Mouse (Mus musculus): ENCODE data around the gene Slc26a11.

Slc26a11 gene

DNA sequence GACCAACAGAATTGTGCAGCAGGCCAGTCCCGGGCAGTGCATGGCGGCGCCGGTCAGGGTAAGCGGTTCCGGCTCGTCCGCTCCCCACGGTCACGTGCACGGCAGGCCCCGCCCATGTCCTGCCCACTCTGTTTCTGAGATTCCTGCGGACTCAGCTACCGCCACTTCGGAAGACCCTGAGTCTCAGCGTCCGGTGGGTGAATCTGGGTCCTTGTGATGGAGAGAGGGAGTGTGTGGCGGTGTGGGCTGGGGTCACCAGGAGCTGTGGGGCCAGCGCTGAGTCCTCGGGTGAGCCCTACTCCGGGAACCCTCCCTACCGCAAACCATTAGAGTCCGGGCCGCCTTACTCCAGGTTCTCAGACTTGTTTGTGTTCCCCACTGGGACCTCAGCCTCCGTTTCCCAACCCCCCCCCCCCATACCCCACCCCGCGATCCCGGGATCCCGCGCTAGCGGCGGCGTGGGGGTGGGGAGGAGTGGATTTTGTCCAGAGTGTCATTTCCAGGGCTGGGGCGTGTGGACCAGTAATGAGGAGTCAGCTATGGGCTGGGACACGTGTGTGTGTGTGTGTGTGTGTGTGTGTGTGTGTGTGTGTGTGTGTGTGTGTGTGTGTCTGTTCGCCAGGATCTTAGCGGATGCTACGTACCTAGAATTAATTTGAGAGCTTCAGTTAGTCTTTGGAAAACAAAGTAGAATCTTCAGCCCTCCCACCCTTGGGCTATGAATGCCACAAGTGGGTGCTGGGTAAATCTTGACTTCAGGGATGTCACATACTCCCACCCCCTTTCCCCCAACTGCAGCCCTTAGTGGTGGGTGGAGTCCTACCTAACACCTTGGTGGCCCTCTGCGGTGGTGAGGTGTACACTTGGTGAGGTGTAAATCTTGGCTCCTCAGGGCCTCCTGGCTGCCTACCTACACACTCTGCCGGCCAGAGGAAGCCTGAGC, at the start of gene Slc26a11, which contains the start of gene Sgsh:
TSS of gene Slc26a11 (plus strand) at position 115 of the 943 bp plus-strand sequence.
TSS of gene Sgsh (minus strand) at position 94 of the 943 bp plus-strand sequence.
- DNase-seq (ENCODE audit: low spot score in 2 of 2): peak; percentile 71 to 90

DNA sequence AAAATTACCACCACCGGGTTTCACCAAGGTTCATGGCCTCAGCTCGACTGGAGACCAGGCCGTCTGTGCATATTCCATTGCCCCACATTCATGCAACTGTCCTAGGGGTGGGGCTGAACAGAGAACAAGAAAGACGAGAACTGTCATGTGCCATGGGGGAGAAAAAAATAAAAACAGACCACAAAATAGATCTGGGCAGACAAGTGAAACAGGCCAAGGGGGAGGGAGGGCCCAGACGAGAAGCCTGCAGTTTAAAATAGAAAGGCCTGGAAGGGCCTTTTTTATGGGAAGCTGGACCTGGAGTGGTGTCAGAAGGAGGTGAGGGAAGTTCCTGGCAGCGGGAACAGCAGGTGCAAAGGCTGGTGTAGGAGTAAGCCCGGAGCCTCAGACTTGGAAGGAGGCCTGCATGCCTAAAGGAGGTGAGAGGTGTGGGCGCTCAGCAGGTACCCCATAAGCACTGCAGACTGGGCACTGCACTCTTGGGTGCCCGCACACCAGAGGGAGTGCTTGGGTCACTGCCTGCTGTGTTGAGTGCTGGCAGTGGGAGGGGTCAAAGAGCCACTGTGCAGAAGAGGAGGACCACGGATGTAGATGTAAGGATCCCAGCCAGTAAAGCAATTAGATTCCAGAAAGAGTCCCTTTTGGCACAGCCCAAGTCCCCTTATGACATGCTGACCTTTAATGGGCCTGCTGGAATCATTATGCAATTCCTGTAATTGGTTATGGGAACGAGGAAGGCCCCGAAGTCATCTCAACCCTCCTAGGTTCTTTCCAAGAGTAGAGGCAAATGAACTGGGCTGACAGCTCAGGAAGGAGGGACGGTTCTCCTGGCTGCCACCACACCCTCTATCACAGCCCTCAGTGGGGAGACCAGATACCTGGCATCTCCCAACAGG, 48.3 kb upstream of the Slc26a11 start:
- no peak for DNase-seq (ENCODE audit: low spot score in 2 of 2)

GRCm38 (mm10) chr11:119307658-119307867, 47.8 kb upstream of the Slc26a11 start, which contains the start of gene Card14:
Gene Card14, plus strand, starts transcription at chr11:119307768.
- no peak for DNase-seq (ENCODE audit: low spot score in 2 of 2)

- no peak for DNase-seq (ENCODE audit: low spot score in 2 of 2)
Measured at GRCm38 (mm10) chr11:119307916-119308315, 47.4 kb upstream of the Slc26a11 start.

DNA sequence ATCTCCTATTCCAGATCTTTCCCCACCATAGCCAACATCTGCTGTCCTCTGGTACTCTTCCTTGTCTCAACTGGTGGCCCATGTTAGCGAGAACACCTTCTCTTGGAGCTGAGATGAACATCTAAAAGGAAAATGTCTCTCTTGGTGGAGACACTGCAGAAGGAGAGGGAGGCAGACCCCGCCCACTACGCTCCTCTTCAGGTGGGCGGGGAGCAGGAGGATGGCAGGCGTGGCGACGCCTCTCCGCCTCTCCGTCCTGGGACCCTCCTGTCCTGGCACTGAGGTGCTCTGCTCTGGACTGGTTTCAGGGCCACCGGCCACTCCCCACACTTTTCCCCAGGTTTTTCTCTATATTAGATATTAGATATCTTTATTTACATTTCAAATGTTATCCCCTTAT, 44.7 kb upstream of the Slc26a11 start:
- no peak for DNase-seq (ENCODE audit: low spot score in 2 of 2)

DNA sequence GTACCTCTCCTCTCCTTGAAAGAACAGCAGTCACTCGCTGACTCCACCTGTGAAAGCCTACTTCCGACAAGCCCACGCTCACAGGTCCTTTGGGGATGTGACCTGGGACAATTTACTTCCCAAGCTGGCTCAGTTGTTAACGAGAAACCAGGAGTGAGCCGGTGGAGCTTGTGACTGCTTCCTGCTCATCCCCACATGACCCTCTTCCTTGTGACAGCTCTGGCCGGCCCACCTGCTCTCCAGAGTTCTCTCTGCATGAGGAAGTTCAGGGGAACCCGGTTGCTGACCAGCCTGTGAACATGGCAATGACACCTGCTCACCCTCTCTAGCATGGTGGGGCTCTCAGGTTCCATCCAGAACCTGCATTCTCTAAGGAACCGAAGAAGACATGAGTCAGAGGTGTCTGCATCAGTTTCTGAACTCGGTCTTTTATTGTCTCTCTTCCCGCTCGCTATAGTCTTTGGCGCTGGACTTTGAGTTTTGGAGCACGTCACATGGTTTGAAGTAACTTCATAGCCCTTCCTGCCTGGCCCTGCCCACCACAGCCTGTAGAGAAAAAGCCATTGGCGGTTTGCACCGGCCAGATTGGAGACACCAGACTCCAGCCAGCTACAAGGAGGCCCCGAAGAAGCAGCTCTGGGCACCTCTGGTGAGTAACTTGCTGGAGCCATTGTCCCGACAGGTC, 41.0 kb upstream of the Slc26a11 start:
- no peak for DNase-seq (ENCODE audit: low spot score in 2 of 2)

DNA sequence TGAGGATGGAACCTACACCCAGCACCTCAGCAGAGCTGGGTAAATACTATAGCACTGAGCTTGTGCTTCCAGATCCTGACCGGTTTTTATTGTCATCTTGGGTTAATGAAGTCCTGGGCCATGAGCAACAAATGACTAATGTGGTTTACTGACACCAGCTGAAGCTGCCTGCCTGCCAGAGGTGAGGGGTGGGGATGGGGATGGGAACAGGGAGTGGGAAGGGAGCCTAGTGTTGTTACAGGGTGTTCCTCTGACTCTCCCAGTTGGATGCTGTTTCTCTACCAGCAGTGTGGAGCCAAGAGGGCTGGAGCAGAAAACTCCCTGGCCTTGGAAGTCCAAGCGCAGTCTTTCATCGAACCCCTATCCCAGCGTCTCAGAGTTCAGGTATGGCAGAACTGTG, 38.6 kb upstream of the Slc26a11 start:
- DNase-seq (ENCODE audit: low spot score in 2 of 2): no peak

DNA sequence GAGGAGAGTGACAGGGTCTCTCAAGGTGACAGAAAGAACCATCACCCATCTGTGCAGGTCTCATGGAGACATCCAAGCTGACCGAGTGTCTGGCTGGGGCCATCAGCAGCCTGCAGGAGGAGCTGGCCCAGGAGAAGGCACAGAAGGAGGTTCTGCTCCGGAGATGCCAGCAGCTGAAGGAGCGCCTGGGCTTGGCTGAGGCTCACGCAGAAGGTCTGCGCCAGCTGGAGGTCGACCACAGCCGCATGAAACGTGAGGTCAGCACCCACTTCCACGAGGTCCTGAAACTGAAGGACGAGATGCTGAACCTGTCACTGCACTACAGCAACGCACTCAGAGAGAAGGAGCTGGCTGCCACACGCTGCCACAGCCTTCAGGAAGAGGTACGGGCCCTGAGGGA, 32.8 kb upstream of the Slc26a11 start:
- DNase-seq (ENCODE audit: low spot score in 2 of 2): no peak

GRCm38 (mm10) chr11:119325068-119325467, 30.3 kb upstream of the Slc26a11 start:
- DNase-seq (ENCODE audit: low spot score in 2 of 2): no peak

DNA sequence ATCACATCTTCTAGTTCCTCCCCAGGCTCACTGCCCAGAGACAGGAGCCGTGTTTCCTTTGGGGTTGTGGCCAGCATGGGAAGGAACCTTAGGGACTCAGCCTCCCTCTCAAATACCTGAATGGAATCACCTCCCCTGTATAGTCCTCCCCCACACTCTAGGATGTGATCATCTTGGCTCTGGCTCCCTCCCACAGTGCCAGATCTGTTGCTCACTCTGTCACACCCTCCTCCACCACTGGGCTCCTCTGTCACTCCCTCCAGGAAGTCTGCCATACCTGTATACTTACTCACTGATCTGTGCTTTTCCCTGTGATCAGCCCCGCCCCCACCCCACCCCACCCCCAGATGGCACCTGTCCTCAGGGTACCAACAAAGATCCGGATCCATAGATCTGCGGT, 24.8 kb upstream of the Slc26a11 start:
- no peak for DNase-seq (ENCODE audit: low spot score in 2 of 2)

GRCm38 (mm10) chr11:119331970-119332369, 23.4 kb upstream of the Slc26a11 start:
- DNase-seq (ENCODE audit: low spot score in 2 of 2): no peak

- no peak for DNase-seq (ENCODE audit: low spot score in 2 of 2)
Measured at GRCm38 (mm10) chr11:119338271-119339059, 16.9 kb upstream of the Slc26a11 start.

DNA sequence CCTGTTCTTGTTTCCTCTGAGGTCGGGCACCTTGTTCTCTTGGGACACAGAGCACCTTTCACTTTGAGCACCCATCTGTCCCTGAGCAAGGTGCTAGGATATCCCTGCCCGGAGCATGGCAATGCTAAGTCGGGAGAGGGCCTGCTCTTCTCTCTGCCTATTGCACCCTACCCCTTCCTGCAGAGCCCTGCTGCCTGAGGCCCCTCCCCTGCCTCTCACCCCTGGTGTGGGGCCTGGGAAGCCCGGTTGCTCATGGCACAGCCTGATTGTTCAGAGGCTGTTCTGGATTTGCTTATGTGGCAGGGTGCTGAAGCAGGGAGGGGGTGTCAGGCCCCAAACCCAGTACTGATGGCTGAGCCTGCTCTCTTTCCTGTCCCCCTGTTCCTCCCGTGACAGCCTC, 16.2 kb upstream of the Slc26a11 start:
- DNase-seq (ENCODE audit: low spot score in 2 of 2): no peak

- DNase-seq (ENCODE audit: low spot score in 2 of 2): peak; percentile 55 to 85
Measured at GRCm38 (mm10) chr11:119339637-119340036, 15.7 kb upstream of the Slc26a11 start.

GRCm38 (mm10) chr11:119344178-119344577, 11.2 kb upstream of the Slc26a11 start:
- no peak for DNase-seq (ENCODE audit: low spot score in 2 of 2)

GRCm38 (mm10) chr11:119344865-119345264, 10.5 kb upstream of the Slc26a11 start:
- DNase-seq (ENCODE audit: low spot score in 2 of 2): no peak

DNA sequence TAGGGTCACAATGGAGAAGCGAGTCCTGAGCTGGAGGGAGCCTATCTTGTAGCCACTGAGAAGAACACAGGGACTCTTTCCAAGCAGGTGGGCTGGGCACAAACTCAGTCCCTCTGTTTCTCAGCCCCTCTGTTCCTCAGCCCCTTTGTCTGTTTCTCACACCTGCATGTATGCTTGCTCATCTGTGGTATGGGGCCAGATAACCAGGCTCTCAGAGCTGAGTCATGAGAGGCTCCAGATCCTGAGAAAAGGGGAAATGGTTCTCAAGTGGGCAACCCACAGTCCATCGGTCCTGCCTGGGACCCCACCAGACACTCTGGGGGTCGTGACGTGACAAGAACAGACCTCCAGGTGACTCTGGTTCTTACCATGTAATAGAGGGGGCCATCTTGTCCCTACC, 8.2 kb upstream of the Slc26a11 start:
- DNase-seq (ENCODE audit: low spot score in 2 of 2): no peak

GRCm38 (mm10) chr11:119352113-119352512, 3.2 kb upstream of the Slc26a11 start:
- DNase-seq (ENCODE audit: low spot score in 2 of 2): no peak

DNA sequence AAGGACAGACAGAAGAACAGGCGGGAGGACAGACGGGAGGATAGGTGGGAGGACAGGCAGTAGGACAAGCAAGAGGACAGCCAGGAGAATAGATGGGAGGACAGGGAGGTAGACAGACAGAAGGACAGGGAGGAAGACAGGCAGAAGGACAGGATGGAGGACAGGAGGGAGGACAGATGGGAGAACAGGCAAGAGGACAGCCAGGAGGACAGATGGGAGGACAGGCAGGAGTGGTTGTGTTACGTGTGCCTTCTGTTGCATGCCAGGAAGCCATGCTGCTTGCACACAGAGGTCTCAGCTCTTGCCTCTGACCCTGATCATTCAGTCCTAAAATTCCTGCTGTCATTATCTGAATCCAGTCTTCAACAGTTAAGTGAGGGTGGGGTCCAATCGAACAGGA, 1.4 kb upstream of the Slc26a11 start:
- no peak for DNase-seq (ENCODE audit: low spot score in 2 of 2)

- DNase-seq (ENCODE audit: low spot score in 2 of 2): peak; percentile 47 to 77
Measured at GRCm38 (mm10) chr11:119354798-119355442, 437 bp upstream of the Slc26a11 start.

GRCm38 (mm10) chr11:119359089-119359488, 3.7 kb downstream of the Slc26a11 start:
- no peak for DNase-seq (ENCODE audit: low spot score in 2 of 2)

Data from spleen, postnatal 10 days (tissue).